Mouse (Mus musculus) C2C12 (cell line): ENCODE results near the gene P4ha2. TPM values are rescaled to one million over a fixed set of nuclear protein-coding genes. Genes with fewer than 3 reads are reported as not detected.
A peak's percentile ranks its signal among the peaks of the same experiment; 100 is the strongest.

Experiments used
- H3K27me3 ChIP-seq: one replicate; pipeline ENCODE4 v1.6.1; 2011; ENCODE audit not compliant: control insufficient read depth, insufficient read depth, insufficient read length
- H3K36me3 ChIP-seq: one replicate; pipeline ENCODE4 v1.6.1; 2011; ENCODE audit not compliant: control insufficient read depth, insufficient read depth
- H3K4me3 ChIP-seq: one replicate; pipeline ENCODE4 v1.5.1; 2011; ENCODE audit warnings: mild to moderate bottlenecking, control low read depth; ENCODE audit not compliant: poor library complexity, insufficient read depth, severe bottlenecking
- H3K79me2 ChIP-seq: one replicate; pipeline ENCODE4 v1.6.1; 2011; ENCODE audit not compliant: control insufficient read depth, insufficient read depth
- H3K79me3 ChIP-seq: one replicate; pipeline ENCODE4 v1.6.1; 2011; ENCODE audit warnings: low read depth, control low read depth
- H3ac ChIP-seq: one replicate; pipeline ENCODE3; 2011; ENCODE audit warnings: low read depth; ENCODE audit not compliant: control insufficient read depth, insufficient read length
- CEBPB ChIP-seq: IDR thresholded peaks from one replicate; pipeline ENCODE4 v1.6.1; 2011; ENCODE audit warnings: low read depth, mild to moderate bottlenecking, control low read depth, moderate library complexity
- CTCF ChIP-seq: IDR thresholded peaks from one replicate; pipeline ENCODE4 v1.5.1; 2011; ENCODE audit not compliant: control insufficient read depth, insufficient read depth, insufficient read length
- FOSL1 ChIP-seq: IDR thresholded peaks from one replicate; pipeline ENCODE4 v1.8.0; 2011; ENCODE audit warnings: mild to moderate bottlenecking, low read length; ENCODE audit not compliant: poor library complexity, insufficient read depth, severe bottlenecking
- MAX ChIP-seq: IDR thresholded peaks from one replicate; pipeline ENCODE4 v1.6.1; 2011; ENCODE audit warnings: mild to moderate bottlenecking, control low read depth
- MYOD1 ChIP-seq: IDR thresholded peaks from one replicate; pipeline ENCODE4 v1.6.1; 2011; ENCODE audit warnings: low read depth; ENCODE audit not compliant: control insufficient read depth, insufficient read length
- MYOG ChIP-seq: IDR thresholded peaks from one replicate; pipeline ENCODE4 v1.6.1; 2011; ENCODE audit not compliant: control insufficient read depth, insufficient read length; ENCODE audit errors: extremely low read depth
- USF1 ChIP-seq: IDR thresholded peaks from one replicate; pipeline ENCODE4 v1.6.1; 2011; ENCODE audit warnings: low read depth, mild to moderate bottlenecking, control low read depth, moderate library complexity
- polyA plus RNA-seq: library from polyadenylated mRNA; unstranded; fragments of >200 nt; fragmentation: generic; extraction: Trizol; gene quantifications from one replicate; pipeline ENCODE4 v1.2.1, GENCODE M21; 2012; ENCODE audit warnings: missing spikeins

Gene P4ha2
- polyA plus RNA-seq, 1 experiment, result 26.4 TPM

DNA sequence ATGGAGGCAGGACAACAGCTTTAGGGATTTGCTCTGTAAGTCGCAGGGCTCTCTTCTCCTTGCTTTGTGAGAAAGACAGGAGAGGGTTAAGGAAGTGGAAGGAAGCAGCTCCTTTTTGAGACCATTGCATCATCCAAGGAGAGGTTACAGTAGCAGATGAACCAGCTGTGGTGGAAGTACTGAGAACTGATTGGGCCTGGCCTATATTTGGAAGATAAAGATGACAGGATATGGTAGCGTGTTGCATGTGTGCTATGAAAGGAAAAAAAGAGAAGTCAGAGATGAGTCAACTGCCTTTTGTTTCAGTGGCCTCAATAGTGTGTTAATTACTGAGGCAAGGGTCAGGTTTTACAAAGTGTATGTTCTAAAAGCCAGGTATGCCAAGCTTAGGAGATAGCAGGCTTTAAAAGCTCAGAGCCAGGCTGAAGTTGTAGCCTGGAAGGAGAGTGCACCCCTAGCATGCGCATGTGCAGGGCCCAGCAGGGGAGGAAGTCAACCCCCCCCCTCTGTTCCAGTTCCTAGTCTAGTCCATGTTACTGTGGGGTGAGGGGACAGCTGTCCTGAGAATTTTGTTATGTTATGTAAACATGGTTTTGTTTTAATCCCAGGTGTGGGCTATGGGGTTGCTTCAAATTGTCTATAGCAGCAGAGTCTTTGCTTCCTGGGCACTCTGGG, 50.0 kb downstream of the P4ha2 start:
- Histone ChIP-seq H3K79me2 (no peaks in the 10 kb centered on the region), H3K4me3 (no peak overlapping the region), H3K79me3 (no peaks in the 10 kb centered on the region), H3K27me3 (no peaks in the 10 kb centered on the region), H3ac (no peak overlapping the region), H3K36me3 (no peaks in the 10 kb centered on the region)
- TF ChIP-seq CEBPB (peak; percentile 31), MYOG (no peak)

DNA sequence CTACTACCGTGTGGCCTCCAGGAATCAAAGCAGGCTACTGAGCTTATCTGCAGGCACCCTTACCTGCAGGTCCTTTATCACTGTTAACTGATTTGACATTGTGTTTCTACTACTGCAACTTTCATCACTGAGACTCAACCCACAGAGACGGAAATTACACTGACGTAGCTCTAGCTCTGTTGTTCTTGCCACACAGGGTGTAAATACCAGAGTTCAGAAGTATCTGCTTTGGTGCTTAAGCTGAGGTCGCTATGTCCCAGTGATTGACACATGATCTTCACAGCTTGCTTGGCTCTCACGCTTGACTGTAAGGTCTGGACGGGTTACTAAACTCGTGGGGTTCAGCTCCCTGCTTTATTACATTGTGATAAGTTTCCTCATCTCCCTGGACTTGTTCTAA, 51.2 kb downstream of the P4ha2 start:
- no peaks in the 10 kb centered on the region for H3K36me3 ChIP-seq
- H3K27me3 ChIP-seq, result no peaks in the 10 kb centered on the region
- no peak overlapping the region for H3ac ChIP-seq
- no peaks in the 10 kb centered on the region for H3K79me3 ChIP-seq
- no peak for TF ChIP-seq USF1
- no peak for TF ChIP-seq CTCF
- no peak for TF ChIP-seq CEBPB
- no peak for TF ChIP-seq MAX
- no peak for TF ChIP-seq MYOD1
- no peak for TF ChIP-seq FOSL1
- TF ChIP-seq MYOG, result no peak
- H3K79me2 ChIP-seq, result no peaks in the 10 kb centered on the region
- no peak overlapping the region for H3K4me3 ChIP-seq

DNA sequence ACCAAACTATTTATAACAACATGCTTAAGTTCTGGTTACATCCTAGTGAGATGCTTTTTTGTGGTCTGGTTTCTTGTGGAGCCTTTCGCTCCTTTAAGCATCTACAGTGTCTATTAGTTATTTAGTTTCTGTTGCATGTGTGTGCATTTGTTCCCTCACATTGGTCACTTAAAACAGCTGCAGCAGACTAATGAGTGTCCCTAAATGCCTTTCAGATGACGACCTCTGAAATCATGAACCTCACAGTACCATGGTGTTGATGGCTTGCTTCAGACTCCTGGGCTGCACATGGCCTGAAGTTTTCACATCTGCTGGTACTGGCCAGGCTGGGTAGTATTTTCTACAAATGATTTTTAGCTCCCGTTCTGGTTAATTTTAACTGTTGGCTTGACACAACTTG, 53.1 kb downstream of the P4ha2 start:
- H3K79me2 ChIP-seq, result no peaks in the 10 kb centered on the region
- H3K79me3 ChIP-seq, result no peaks in the 10 kb centered on the region
- no peak for TF ChIP-seq FOSL1
- TF ChIP-seq MAX, result no peak
- no peak for TF ChIP-seq MYOG
- TF ChIP-seq CEBPB, result no peak
- peak; percentile 44 for TF ChIP-seq MYOD1
- TF ChIP-seq USF1, result no peak
- TF ChIP-seq CTCF, result no peak
- H3K36me3 ChIP-seq, result no peaks in the 10 kb centered on the region
- H3ac ChIP-seq, result no peak overlapping the region
- no peaks in the 10 kb centered on the region for H3K27me3 ChIP-seq
- H3K4me3 ChIP-seq, result no peak overlapping the region

DNA sequence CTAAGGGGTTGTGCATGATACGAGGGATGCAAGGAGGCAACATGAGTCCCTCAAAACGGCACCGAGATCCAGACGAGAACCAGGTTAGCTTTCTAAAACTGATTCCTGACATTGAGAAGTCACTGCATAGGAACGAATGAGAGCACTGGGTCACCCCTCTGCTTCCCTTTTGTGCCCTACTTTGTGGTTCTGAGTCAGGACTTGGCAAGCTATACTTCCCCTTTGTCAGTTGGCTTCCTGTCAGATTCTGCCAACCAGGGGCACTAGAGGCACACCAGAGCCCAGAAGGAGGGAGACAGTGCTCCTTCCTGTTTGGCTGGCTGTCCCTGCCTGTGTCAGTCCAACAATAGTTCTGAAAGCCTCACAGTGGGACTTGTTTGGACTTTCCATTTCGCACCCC, 56.0 kb downstream of the P4ha2 start:
- TF ChIP-seq FOSL1 (no peak), MYOD1 (no peak), CTCF (no peak)
- H3K36me3 ChIP-seq, result no peaks in the 10 kb centered on the region
- H3K79me2 ChIP-seq, result no peaks in the 10 kb centered on the region

DNA sequence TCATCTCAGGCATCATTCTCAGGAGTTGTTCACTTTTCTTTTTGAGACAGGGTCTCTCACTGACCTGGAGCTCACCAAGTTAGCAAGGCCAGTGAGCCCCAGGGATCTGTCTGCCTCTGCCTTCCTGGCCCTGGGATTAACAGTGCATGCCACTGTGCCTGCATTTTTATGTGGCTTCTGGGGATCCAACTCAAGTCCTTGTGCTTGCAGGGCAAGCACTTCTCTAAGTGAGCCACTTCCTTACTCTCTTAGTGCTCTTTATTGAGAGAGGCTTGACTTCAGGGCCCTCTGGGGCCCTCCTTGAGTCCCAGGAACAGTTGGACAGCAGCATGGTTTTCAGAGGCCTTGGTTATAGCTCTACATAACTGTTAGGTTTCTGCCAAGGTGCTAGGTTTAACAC, 56.6 kb downstream of the P4ha2 start:
- Histone ChIP-seq H3K79me2 (no peaks in the 10 kb centered on the region), H3K27me3 (no peaks in the 10 kb centered on the region), H3K79me3 (no peaks in the 10 kb centered on the region), H3K4me3 (no peak overlapping the region), H3ac (no peak overlapping the region), H3K36me3 (no peaks in the 10 kb centered on the region)
- TF ChIP-seq MYOG (no peak), USF1 (no peak), CTCF (no peak), CEBPB (no peak), MYOD1 (no peak), FOSL1 (no peak), MAX (no peak)

More for the DNA sequence above, 56.0 kb downstream of the P4ha2 start:
- peak overlapping the region; percentile 8 for H3ac ChIP-seq
- H3K27me3 ChIP-seq, result no peaks in the 10 kb centered on the region
- H3K79me3 ChIP-seq, result no peaks in the 10 kb centered on the region
- H3K4me3 ChIP-seq, result no peak overlapping the region

DNA sequence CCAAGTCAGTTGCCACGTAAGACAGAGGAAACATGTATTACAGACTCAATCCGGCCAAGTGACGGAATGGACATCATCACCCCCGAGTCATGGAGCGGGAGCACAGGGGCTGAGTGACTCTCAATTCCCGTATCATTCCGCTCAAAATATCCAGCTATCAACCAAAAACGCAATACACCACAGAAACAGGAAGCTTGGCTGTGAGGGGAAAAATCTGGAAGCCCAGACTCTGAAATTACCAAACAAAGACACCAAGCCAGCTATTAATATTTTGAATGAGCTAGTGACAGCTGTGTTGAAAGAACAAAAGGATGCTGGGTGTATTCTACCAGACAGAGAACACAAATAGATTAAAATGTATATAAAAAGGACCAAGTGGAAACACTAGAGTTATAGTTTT, 57.7 kb downstream of the P4ha2 start:
- Histone ChIP-seq H3K36me3 (no peaks in the 10 kb centered on the region), H3K79me2 (no peaks in the 10 kb centered on the region), H3K27me3 (no peaks in the 10 kb centered on the region), H3K79me3 (no peaks in the 10 kb centered on the region), H3K4me3 (no peak overlapping the region), H3ac (no peak overlapping the region)
- TF ChIP-seq CTCF (no peak), MAX (no peak), MYOG (no peak), FOSL1 (no peak), USF1 (no peak), CEBPB (no peak), MYOD1 (no peak)
